Mouse (Mus musculus) layer of hippocampus, adult 2 months (tissue): ENCODE results near the gene Tenm2. TPM values are rescaled to one million over a fixed set of nuclear protein-coding genes. Genes with fewer than 3 reads are reported as not detected.
A peak's percentile ranks its signal among the peaks of the same experiment; 100 is the strongest.

Experiments used
- DNase-seq, 2 experiments: peaks; one replicate each; pipeline ENCODE4 v3.0.0; 2022; ENCODE audit warnings: low spot score in 2 of 2
- H3K27ac ChIP-seq: fragments of 200-600 bp; 2 replicates; pipeline ENCODE4 v1.8.1; 2022
- H3K4me3 ChIP-seq: fragments of 200-600 bp; 2 replicates; pipeline ENCODE4 v1.8.1; 2022; ENCODE audit warnings: mild to moderate bottlenecking
- CTCF ChIP-seq: fragments of 200-600 bp; conservative IDR thresholded peaks from 2 replicates; pipeline ENCODE4 v1.8.1; 2022; ENCODE audit warnings: antibody characterized with exemption, mild to moderate bottlenecking, moderate library complexity
- total RNA-seq, 2 experiments: library from RNA; stranded (reverse); gene quantifications; 2 replicates each; pipeline ENCODE4 v1.2.3; 2021

Tenm2 gene
- total RNA-seq, 2 experiments from 2014 or later = 153 to 165 TPM

- no peak overlapping the region for H3K27ac ChIP-seq
- TF ChIP-seq CTCF = no peak
- no peak overlapping the region for H3K4me3 ChIP-seq
- DNase-seq = no peak
These were observed 402.9 kb downstream of the Tenm2 start for GRCm38 (mm10) chr11:36832855-36833254.

GRCm38 (mm10) chr11:36831511-36831910 is 404.3 kb downstream of the Tenm2 start:
- no peak for DNase-seq
- no peak overlapping the region for H3K4me3 ChIP-seq
- peak overlapping the region; percentile 46; the same call in 1 of the 2 replicates for H3K27ac ChIP-seq
- TF ChIP-seq CTCF = no peak

- peak in 1 of 2 experiments; percentile 14 for DNase-seq
- Histone ChIP-seq H3K27ac (peak overlapping the region; percentile 85), H3K4me3 (peak overlapping the region; percentile 16)
- no peak; the same call in 1 of the 2 replicates for TF ChIP-seq CTCF
These were observed 411.1 kb downstream of the Tenm2 start for GRCm38 (mm10) chr11:36824666-36825065.

- H3K27ac ChIP-seq = no peak overlapping the region
- no peak for DNase-seq
- no peak overlapping the region for H3K4me3 ChIP-seq
- TF ChIP-seq CTCF = no peak
These were observed 431.1 kb downstream of the Tenm2 start for GRCm38 (mm10) chr11:36804615-36805014.

- peak overlapping the region; percentile 84 for H3K27ac ChIP-seq
- H3K4me3 ChIP-seq = peak overlapping the region; percentile 46
- TF ChIP-seq CTCF = no peak
- peak; percentile 28 to 29 for DNase-seq
These were observed 433.5 kb downstream of the Tenm2 start for GRCm38 (mm10) chr11:36802208-36802631.

GRCm38 (mm10) chr11:36801683-36802082 is 434.1 kb downstream of the Tenm2 start:
- no peak for TF ChIP-seq CTCF
- no peak for DNase-seq
- Histone ChIP-seq H3K4me3 (peak overlapping the region; percentile 46), H3K27ac (peak overlapping the region; percentile 84)

- no peak for TF ChIP-seq CTCF
- DNase-seq = no peak
- Histone ChIP-seq H3K4me3 (no peak overlapping the region), H3K27ac (no peak overlapping the region)
These were observed 436.4 kb downstream of the Tenm2 start for GRCm38 (mm10) chr11:36799409-36799808.

GRCm38 (mm10) chr11:36758009-36758408 is 477.8 kb downstream of the Tenm2 start:
- H3K4me3 ChIP-seq = no peak overlapping the region
- no peak for DNase-seq
- no peak for TF ChIP-seq CTCF
- H3K27ac ChIP-seq = no peak overlapping the region

- H3K4me3 ChIP-seq = no peak overlapping the region
- no peak overlapping the region for H3K27ac ChIP-seq
- TF ChIP-seq CTCF = no peak
- DNase-seq = no peak
These were observed 489.5 kb downstream of the Tenm2 start for GRCm38 (mm10) chr11:36746286-36746685.

- Histone ChIP-seq H3K27ac (peak overlapping the region; percentile 53), H3K4me3 (no peak overlapping the region)
- TF ChIP-seq CTCF = no peak
- DNase-seq = no peak
These were observed 508.0 kb downstream of the Tenm2 start for GRCm38 (mm10) chr11:36727800-36728199.

GRCm38 (mm10) chr11:36702881-36703280 is 532.9 kb downstream of the Tenm2 start:
- no peak for TF ChIP-seq CTCF
- Histone ChIP-seq H3K27ac (no peak overlapping the region), H3K4me3 (no peak overlapping the region)
- DNase-seq = no peak

- TF ChIP-seq CTCF = no peak
- peak overlapping the region; percentile 61; the same call in 1 of the 2 replicates for H3K27ac ChIP-seq
- no peak overlapping the region for H3K4me3 ChIP-seq
- DNase-seq = no peak
These were observed 534.8 kb downstream of the Tenm2 start for GRCm38 (mm10) chr11:36700951-36701350.

- DNase-seq = peak in 1 of 2 experiments; percentile 54
- Histone ChIP-seq H3K4me3 (no peak overlapping the region), H3K27ac (peak overlapping the region; percentile 61)
- no peak for TF ChIP-seq CTCF
These were observed 535.6 kb downstream of the Tenm2 start for GRCm38 (mm10) chr11:36700131-36700530.

GRCm38 (mm10) chr11:36698268-36698667 is 537.5 kb downstream of the Tenm2 start:
- H3K27ac ChIP-seq = no peak overlapping the region
- no peak overlapping the region for H3K4me3 ChIP-seq
- TF ChIP-seq CTCF = no peak
- no peak for DNase-seq

GRCm38 (mm10) chr11:36697816-36698215 is 537.9 kb downstream of the Tenm2 start:
- Histone ChIP-seq H3K27ac (no peak overlapping the region), H3K4me3 (no peak overlapping the region)
- DNase-seq = no peak
- no peak for TF ChIP-seq CTCF
